ENCODE assay signal across 19 mouse cellular contexts in the genomic region with DNA sequence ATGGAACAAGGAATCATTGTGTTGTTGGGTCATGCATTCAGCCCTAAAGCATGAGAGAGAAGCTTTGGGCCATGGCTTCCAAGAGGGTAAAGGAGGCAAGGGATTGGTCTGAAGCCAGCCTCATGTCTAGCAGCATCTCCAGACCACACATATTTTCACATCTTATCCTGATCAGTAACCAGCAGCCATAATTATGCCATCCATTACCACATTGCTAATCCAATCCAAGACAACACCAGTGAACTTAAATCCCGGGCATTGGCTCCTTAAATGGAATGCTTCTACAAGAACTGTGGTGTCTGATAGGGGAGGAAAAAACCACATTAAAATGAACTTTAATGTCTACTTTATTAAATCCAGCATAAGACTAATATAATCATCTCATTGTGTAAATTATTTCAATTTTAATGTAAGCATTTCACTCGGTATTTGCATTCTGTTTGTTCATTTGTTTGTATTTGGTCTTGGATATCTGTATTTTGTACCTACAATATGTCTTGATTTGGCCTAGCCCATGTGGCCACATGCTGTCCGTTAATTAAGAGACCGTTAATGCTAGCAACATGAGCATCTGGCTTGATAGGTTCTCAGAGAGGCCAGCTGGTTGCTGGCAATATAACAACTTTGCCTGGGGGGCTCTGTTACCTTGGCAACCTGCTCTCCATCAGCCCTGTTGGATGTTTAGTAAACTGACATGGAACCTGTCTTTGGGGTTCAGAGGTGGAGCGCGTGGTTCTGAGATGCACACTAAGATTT. TPM values are rescaled to one million over a fixed set of nuclear protein-coding genes. Genes with fewer than 3 reads are reported as not detected.
A peak's percentile ranks its signal among the peaks of the same experiment; 100 is the strongest.
DNase-seq lines count a peak whose midpoint lies in the region; ATAC-seq lines count a peak whose summit lies in the region.
"Had no signal": no experiment of that assay in that cellular context is flagged by ENCODE, and none has a peak within 500 bp of the region (broad histone marks: within the 10 kb centered on the region; RNA-seq: fewer than 3 reads in every experiment).

No protein-coding gene starts in this region.

- H3K36me3 ChIP-seq in neural tube, embryonic 11.5 days (ENCODE audit: control insufficient read depth, insufficient read depth, low read length) = no peaks in the 10 kb centered on the region
- no peaks in the 10 kb centered on the region for H3K36me3 ChIP-seq in hindbrain, embryonic 14.5 days (replicated peaks; ENCODE audit: control insufficient read depth, insufficient read depth)
- H3K36me3 ChIP-seq: embryonic facial prominence, embryonic 13.5 days; limb, embryonic 13.5 days had no signal

- no peak overlapping the region for H3K4me2 ChIP-seq in neural tube, embryonic 11.5 days (ENCODE audit: low read depth)
- no peak overlapping the region for H3K4me2 ChIP-seq in hindbrain, embryonic 14.5 days (replicated peaks)
- H3K4me2 ChIP-seq: embryonic facial prominence, embryonic 13.5 days; limb, embryonic 13.5 days had no signal

- no peak overlapping the region for H3K4me3 ChIP-seq in neural tube, embryonic 11.5 days (ENCODE audit: low read depth, low read length)
- no peak overlapping the region for H3K4me3 ChIP-seq in hindbrain, embryonic 14.5 days (replicated peaks; ENCODE audit: low read length)
- H3K4me3 ChIP-seq: embryonic facial prominence, embryonic 13.5 days; limb, embryonic 13.5 days had no signal

- WGBS in neural tube, embryonic 11.5 days = 79% methylated on average over 6 of the region's 6 CpGs
- WGBS in hindbrain, embryonic 14.5 days = 43% methylated on average over 6 of the region's 6 CpGs

- H3K27me3 ChIP-seq in neural tube, embryonic 11.5 days (ENCODE audit: control insufficient read depth, insufficient read depth, low read length) = no peaks in the 10 kb centered on the region
- no peaks in the 10 kb centered on the region for H3K27me3 ChIP-seq in hindbrain, embryonic 14.5 days (ENCODE audit: control insufficient read depth, insufficient read depth, low read length)
- H3K27me3 ChIP-seq: embryonic facial prominence, embryonic 13.5 days; limb, embryonic 13.5 days had no signal

- no peak overlapping the region for H3K9ac ChIP-seq in neural tube, embryonic 11.5 days (ENCODE audit: low read length)
- H3K9ac ChIP-seq in hindbrain, embryonic 14.5 days = no peak overlapping the region
- H3K9ac ChIP-seq: embryonic facial prominence, embryonic 13.5 days; limb, embryonic 13.5 days had no signal

- ATAC-seq in cerebellum, adult (ENCODE audit: insufficient number of reproducible peaks, low FRiP score, low TSS enrichment) = no peak
- no peak for ATAC-seq in neural tube, embryonic 11.5 days (ENCODE audit: insufficient read depth, low FRiP score, low TSS enrichment)
- peak; percentile 64; the same call in 1 of the 2 replicates for ATAC-seq in hindbrain, embryonic 14.5 days (ENCODE audit: low FRiP score)

- peak; percentile 39 to 69 for DNase-seq in cerebellum, postnatal 4 days (ENCODE audit: low spot score in 2 of 2)
- peak; percentile 39 for DNase-seq in neural tube, embryonic 11.5 days (ENCODE audit: low spot score)
- DNase-seq in neural tube, embryonic 10.5 days (ENCODE audit: extremely low spot score, low spot score) = no peak
- DNase-seq in hindbrain, embryonic 14.5 days (ENCODE audit: low spot score) = peak; percentile 69
- DNase-seq in retina, postnatal 1 day = peak; percentile 87
- no peak for DNase-seq in thymus, postnatal 25 days
- DNase-seq in adrenal gland, postnatal 25 days = no peak
- DNase-seq: adrenal gland, adult 8-10 months; B cell, adult 2 months; kidney, postnatal 14 days; right cerebral cortex, postnatal 25 days; thymus, adult 2 months had no signal

- H3K9me3 ChIP-seq in neural tube, embryonic 11.5 days (ENCODE audit: control insufficient read depth, low read length) = no peaks in the 10 kb centered on the region
- H3K9me3 ChIP-seq in hindbrain, embryonic 14.5 days (ENCODE audit: control insufficient read depth, low read length) = no peaks in the 10 kb centered on the region
- H3K9me3 ChIP-seq: embryonic facial prominence, embryonic 13.5 days; limb, embryonic 13.5 days had no signal

- H3K4me1 ChIP-seq in neural tube, embryonic 11.5 days (ENCODE audit: control insufficient read depth, insufficient read depth, low read length) = no peaks in the 10 kb centered on the region; the same call in 1 of the 2 replicates
- H3K4me1 ChIP-seq in hindbrain, embryonic 14.5 days (replicated peaks; ENCODE audit: control insufficient read depth, insufficient read depth, low read length) = peaks cover 10% of the 10 kb centered on the region

- no peak overlapping the region for H3K27ac ChIP-seq in neural tube, embryonic 11.5 days (ENCODE audit: low read depth, low read length)
- peak overlapping the region; percentile 59 for H3K27ac ChIP-seq in hindbrain, embryonic 14.5 days
- H3K27ac ChIP-seq: embryonic facial prominence, embryonic 13.5 days; limb, embryonic 13.5 days had no signal

RNA-seq across cellular contexts. Expression of gene Tekt3, which starts 43.9 kb away (rescaled TPM):
- not detected in 2 replicates for polyA plus RNA-seq in neural tube, embryonic 11.5 days (2014; fragmentation: Nextera tagmentation; extraction: Ambion mirVana)
- polyA plus RNA-seq in hindbrain, embryonic 14.5 days (2014; fragmentation: Nextera tagmentation; extraction: Ambion mirVana) = 0.15 TPM in 1 of 2 replicates, not detected in the other
- 0.18 TPM in 1 of 2 replicates, not detected in the other for total RNA-seq in adrenal gland, postnatal 25 days (2021)
- total RNA-seq: adrenal gland, adult 8-10 months; monocyte, adult 5-6 weeks had no signal
- polyA plus RNA-seq: embryonic facial prominence, embryonic 13.5 days; heart, postnatal 0 days; intestine, embryonic 14.5 days; liver, embryonic 16.5 days had no signal

Comparison
In these comparisons a context has a peak if more than half of its experiments do, and no peak if none do; other contexts are left out.
1. DNase-seq: peak in cerebellum, postnatal 4 days (2 of 2), neural tube, embryonic 11.5 days (single experiment), hindbrain, embryonic 14.5 days (single experiment) and retina, postnatal 1 day (single experiment); none in neural tube, embryonic 10.5 days (single experiment), thymus, postnatal 25 days (single experiment) and adrenal gland, postnatal 25 days (single experiment).